Mouse (Mus musculus): ENCODE data around the gene Sprr2a3. TPM values are rescaled to one million over a fixed set of nuclear protein-coding genes. Genes with fewer than 3 reads are reported as not detected.

Gene Sprr2a3
- total RNA-seq, 2 experiments from 2014 or later = not detected

Other genes starting within 250 kb of the Sprr2a3 start
- not detected for gene Lor, start 202.3 kb upstream of the Sprr2a3 start, total RNA-seq (2021)
- gene Prr9, start 161.5 kb upstream of the Sprr2a3 start, total RNA-seq (2021) = under 1 TPM in 1 of 2 experiments, not detected in 1; 0.23 TPM
- gene Lelp1, start 142.7 kb upstream of the Sprr2a3 start, total RNA-seq (2021) = not detected
- gene Sprr2a1, start 69.6 kb upstream of the Sprr2a3 start, total RNA-seq (2021) = not detected
- gene Sprr2a2, start 69.5 kb upstream of the Sprr2a3 start, total RNA-seq (2021) = not detected
- gene Sprr2b, start 31.2 kb downstream of the Sprr2a3 start, total RNA-seq (2021) = not detected
- gene Sprr2d, start 53.7 kb downstream of the Sprr2a3 start, total RNA-seq (2021) = not detected
- gene Sprr2e, start 66.7 kb downstream of the Sprr2a3 start, total RNA-seq (2021) = not detected
- gene Sprr2f, start 79.8 kb downstream of the Sprr2a3 start, total RNA-seq (2021) = not detected
- not detected for gene Sprr2h, start 100.3 kb downstream of the Sprr2a3 start, total RNA-seq (2021)
- gene Sprr2i, start 122.6 kb downstream of the Sprr2a3 start, total RNA-seq (2021) = not detected
- gene Sprr2j-ps, start 132.7 kb downstream of the Sprr2a3 start, total RNA-seq (2021) = not detected
- 1 to 10 TPM; 3.9 to 5.8 TPM for gene Gm9774, start 144.0 kb downstream of the Sprr2a3 start, total RNA-seq (2021)
- not detected for gene Sprr2k, start 147.2 kb downstream of the Sprr2a3 start, total RNA-seq (2021)
- gene Sprr1b, start 153.4 kb downstream of the Sprr2a3 start, total RNA-seq (2021) = not detected
- not detected for gene Sprr3, start 173.3 kb downstream of the Sprr2a3 start, total RNA-seq (2021)
- gene Sprr1a, start 200.5 kb downstream of the Sprr2a3 start, total RNA-seq (2021) = not detected
- not detected for gene Sprr4, start 215.1 kb downstream of the Sprr2a3 start, total RNA-seq (2021)
- not detected for gene 2310046K23Rik, start 249.1 kb downstream of the Sprr2a3 start, total RNA-seq (2021)